In genomic region chr11:95010841-95011403, GRCm38 (mm10) we compare ENCODE assay signal across 12 mouse cellular contexts. TPM values are rescaled to one million over a fixed set of nuclear protein-coding genes. Genes with fewer than 3 reads are reported as not detected.
DNase-seq lines count a peak whose midpoint lies in the region; ATAC-seq and TF ChIP-seq lines count a peak whose summit lies in the region.
"Not testable (repeated sequence)": the region's sequence is repeated elsewhere in the genome, so short reads cannot be mapped to it uniquely, and the experiment has no call there.
"Had no signal": no experiment of that assay in that cellular context is flagged by ENCODE, and none has a peak within 500 bp of the region (broad histone marks: within the 10 kb centered on the region; RNA-seq: fewer than 3 reads in every experiment).

No protein-coding gene starts in this region.

- H3K4me3 ChIP-seq in C2C12 (ENCODE audit: insufficient read depth, poor library complexity, severe bottlenecking): peak overlapping the region; percentile 66
- peak overlapping the region; percentile 70 for H3K4me3 ChIP-seq in embryonic facial prominence, embryonic 15.5 days (replicated peaks)
- peak overlapping the region; percentile 90 for H3K4me3 ChIP-seq in forebrain, postnatal 0 days (ENCODE audit: low read depth, low read length)
- peak overlapping the region; percentile 72 for H3K4me3 ChIP-seq in hindbrain, embryonic 12.5 days
- H3K4me3 ChIP-seq in kidney, embryonic 16.5 days (ENCODE audit: low read length): peak overlapping the region; percentile 60
- peak overlapping the region; percentile 96 for H3K4me3 ChIP-seq in liver, embryonic 12.5 days
- H3K4me3 ChIP-seq in midbrain, embryonic 12.5 days: peak overlapping the region; percentile 85
- peak overlapping the region; percentile 96 for H3K4me3 ChIP-seq in neural tube, embryonic 15.5 days (replicated peaks)

- ATAC-seq in embryonic facial prominence, embryonic 15.5 days (ENCODE audit: insufficient number of reproducible peaks, low FRiP score, low TSS enrichment, low read depth); forebrain, postnatal 0 days; hindbrain, embryonic 12.5 days (ENCODE audit: low FRiP score); kidney, embryonic 16.5 days (ENCODE audit: low FRiP score, low TSS enrichment); liver, embryonic 12.5 days; midbrain, embryonic 12.5 days (ENCODE audit: low FRiP score, low read depth); neural tube, embryonic 15.5 days (ENCODE audit: low FRiP score): not testable (repeated sequence)

- WGBS in embryonic facial prominence, embryonic 15.5 days: 6% methylated on average over 4 of the region's 4 CpGs
- WGBS in forebrain, postnatal 0 days: 0% methylated on average over 4 of the region's 4 CpGs
- 8% methylated on average over 3 of the region's 4 CpGs for WGBS in hindbrain, embryonic 12.5 days
- WGBS in kidney, embryonic 16.5 days: 7% methylated on average over 4 of the region's 4 CpGs
- WGBS in liver, embryonic 12.5 days (ENCODE audit: insufficient replicate concordance): 5% methylated on average over 4 of the region's 4 CpGs
- WGBS in midbrain, embryonic 12.5 days: 2% methylated on average over 4 of the region's 4 CpGs
- 5% methylated on average over 4 of the region's 4 CpGs for WGBS in neural tube, embryonic 15.5 days

- H3K79me2 ChIP-seq in C2C12 (ENCODE audit: control insufficient read depth, insufficient read depth): peaks cover 21% of the 10 kb centered on the region

- peak overlapping the region; percentile 88 for H3K4me2 ChIP-seq in embryonic facial prominence, embryonic 15.5 days (replicated peaks)
- peak overlapping the region; percentile 71 for H3K4me2 ChIP-seq in forebrain, postnatal 0 days (ENCODE audit: low read depth)
- peak overlapping the region; percentile 77 for H3K4me2 ChIP-seq in hindbrain, embryonic 12.5 days (replicated peaks)
- peak overlapping the region; percentile 69 for H3K4me2 ChIP-seq in kidney, embryonic 16.5 days (replicated peaks; ENCODE audit: low read depth, low read length)
- peak overlapping the region; percentile 93 for H3K4me2 ChIP-seq in liver, embryonic 12.5 days
- H3K4me2 ChIP-seq in midbrain, embryonic 12.5 days (replicated peaks): peak overlapping the region; percentile 80
- peak overlapping the region; percentile 82 for H3K4me2 ChIP-seq in neural tube, embryonic 15.5 days

- H3K27me3 ChIP-seq in C2C12 (ENCODE audit: control insufficient read depth, insufficient read depth, insufficient read length); embryonic facial prominence, embryonic 15.5 days; forebrain, postnatal 0 days (ENCODE audit: insufficient read depth, low read length); hindbrain, embryonic 12.5 days; kidney, embryonic 16.5 days (ENCODE audit: insufficient read depth, low read length); liver, embryonic 12.5 days (replicated peaks); midbrain, embryonic 12.5 days; neural tube, embryonic 15.5 days (replicated peaks): not testable (repeated sequence)

- not testable (repeated sequence) for DNase-seq in forebrain, postnatal 0 days

- H3K4me1 ChIP-seq in embryonic facial prominence, embryonic 15.5 days: peaks cover 53% of the 10 kb centered on the region
- peaks cover 38% of the 10 kb centered on the region for H3K4me1 ChIP-seq in forebrain, postnatal 0 days (ENCODE audit: insufficient read depth)
- H3K4me1 ChIP-seq in hindbrain, embryonic 12.5 days: peaks cover 72% of the 10 kb centered on the region
- H3K4me1 ChIP-seq in kidney, embryonic 16.5 days (ENCODE audit: insufficient read depth, low read length): peaks cover 44% of the 10 kb centered on the region
- H3K4me1 ChIP-seq in liver, embryonic 12.5 days: peaks cover 78% of the 10 kb centered on the region
- H3K4me1 ChIP-seq in midbrain, embryonic 12.5 days: peaks cover 67% of the 10 kb centered on the region
- peaks cover 76% of the 10 kb centered on the region for H3K4me1 ChIP-seq in neural tube, embryonic 15.5 days

- TF ChIP-seq CTCF in C2C12 (IDR thresholded peaks at IDR 0.05; ENCODE audit: control insufficient read depth, insufficient read depth, insufficient read length); forebrain, postnatal 0 days (IDR thresholded peaks at IDR 0.05; ENCODE audit: low read depth): not testable (repeated sequence)

- 0 out of 2 replicates have a peak overlapping the region, but pooled peaks have one; percentile 24 for H3K9ac ChIP-seq in embryonic facial prominence, embryonic 15.5 days
- H3K9ac ChIP-seq in forebrain, postnatal 0 days: peak overlapping the region; percentile 98
- peak overlapping the region; percentile 95 for H3K9ac ChIP-seq in hindbrain, embryonic 12.5 days
- not testable (repeated sequence) for H3K9ac ChIP-seq in kidney, embryonic 16.5 days (replicated peaks; ENCODE audit: low read length)
- peak overlapping the region; percentile 99 for H3K9ac ChIP-seq in liver, embryonic 12.5 days
- peak overlapping the region; percentile 99 for H3K9ac ChIP-seq in midbrain, embryonic 12.5 days (replicated peaks)
- peak overlapping the region; percentile 96 for H3K9ac ChIP-seq in neural tube, embryonic 15.5 days (replicated peaks)

- H3K79me3 ChIP-seq in C2C12 (ENCODE audit: low read depth): not testable (repeated sequence)

- H3K27ac ChIP-seq in embryonic facial prominence, embryonic 15.5 days (replicated peaks); forebrain, postnatal 0 days (ENCODE audit: low read depth, low read length); kidney, embryonic 16.5 days (ENCODE audit: low read length): not testable (repeated sequence)
- peak overlapping the region; percentile 98 for H3K27ac ChIP-seq in hindbrain, embryonic 12.5 days
- peak overlapping the region; percentile 100 for H3K27ac ChIP-seq in liver, embryonic 12.5 days
- H3K27ac ChIP-seq in midbrain, embryonic 12.5 days (replicated peaks): peak overlapping the region; percentile 98
- peak overlapping the region; percentile 97; the same call in 1 of the 2 replicates for H3K27ac ChIP-seq in neural tube, embryonic 15.5 days (replicated peaks)

- H3K36me3 ChIP-seq in C2C12 (ENCODE audit: control insufficient read depth, insufficient read depth): peaks cover 19% of the 10 kb centered on the region
- not testable (repeated sequence) for H3K36me3 ChIP-seq in embryonic facial prominence, embryonic 15.5 days; kidney, embryonic 16.5 days (ENCODE audit: insufficient read depth, low read length)
- H3K36me3 ChIP-seq in forebrain, postnatal 0 days (ENCODE audit: insufficient read depth): peaks cover 14% of the 10 kb centered on the region
- H3K36me3 ChIP-seq in hindbrain, embryonic 12.5 days: peaks cover 22% of the 10 kb centered on the region
- H3K36me3 ChIP-seq in liver, embryonic 12.5 days: peaks cover 34% of the 10 kb centered on the region
- peaks cover 22% of the 10 kb centered on the region for H3K36me3 ChIP-seq in midbrain, embryonic 12.5 days
- H3K36me3 ChIP-seq in neural tube, embryonic 15.5 days: peaks cover 20% of the 10 kb centered on the region

- H3K9me3 ChIP-seq in embryonic facial prominence, embryonic 15.5 days (replicated peaks); forebrain, postnatal 0 days (ENCODE audit: low read length); hindbrain, embryonic 12.5 days (replicated peaks); kidney, embryonic 16.5 days (ENCODE audit: low read length); liver, embryonic 12.5 days (replicated peaks); midbrain, embryonic 12.5 days; neural tube, embryonic 15.5 days (replicated peaks): not testable (repeated sequence)

- peak overlapping the region; percentile 30 for H3ac ChIP-seq in C2C12 (ENCODE audit: control insufficient read depth, insufficient read length, low read depth)

RNA-seq across cellular contexts. Expression of gene Samd14, which starts 1.2 kb away (rescaled TPM):
- polyA plus RNA-seq in C2C12 (2012; fragmentation: generic; extraction: Trizol): 14.0 TPM
- polyA plus RNA-seq in embryonic facial prominence, embryonic 15.5 days (2015; fragmentation: Nextera tagmentation; extraction: Ambion mirVana): 29.7 and 33.9 TPM in 2 replicates
- total RNA-seq in forebrain, postnatal 0 days (2014; rRNA removed): 145 and 150 TPM in 2 replicates
- polyA plus RNA-seq in forebrain, postnatal 0 days (2015; fragmentation: Nextera tagmentation; extraction: Ambion mirVana): 113 and 130 TPM in 2 replicates
- polyA plus RNA-seq in hindbrain, embryonic 12.5 days (2016; fragmentation: Nextera tagmentation; extraction: Ambion mirVana): 94.6 and 106 TPM in 2 replicates
- 19.2 and 21.2 TPM in 2 replicates for polyA plus RNA-seq in kidney, embryonic 16.5 days (2015; fragmentation: Nextera tagmentation; extraction: Ambion mirVana)
- polyA plus RNA-seq in liver, embryonic 12.5 days (2016; fragmentation: Nextera tagmentation; extraction: Ambion mirVana): 53.8 and 56.7 TPM in 2 replicates
- 93.5 and 100 TPM in 2 replicates for polyA plus RNA-seq in midbrain, embryonic 12.5 days (2016; fragmentation: Nextera tagmentation; extraction: Ambion mirVana)
- 139 and 167 TPM in 2 replicates for polyA plus RNA-seq in neural tube, embryonic 15.5 days (2015; fragmentation: Nextera tagmentation; extraction: Ambion mirVana)

RNA-seq across cellular contexts. Expression of gene Ppp1r9b, which starts 20.1 kb away (rescaled TPM):
- 31.8 TPM for polyA plus RNA-seq in C2C12 (2012; fragmentation: generic; extraction: Trizol)
- polyA plus RNA-seq in embryonic facial prominence, embryonic 15.5 days (2015; fragmentation: Nextera tagmentation; extraction: Ambion mirVana): 11.0 and 12.8 TPM in 2 replicates
- 184 and 202 TPM in 2 replicates for total RNA-seq in forebrain, postnatal 0 days (2014; rRNA removed)
- 22.3 and 24.9 TPM in 2 replicates for polyA plus RNA-seq in forebrain, postnatal 0 days (2015; fragmentation: Nextera tagmentation; extraction: Ambion mirVana)
- 16.8 and 18.5 TPM in 2 replicates for polyA plus RNA-seq in hindbrain, embryonic 12.5 days (2016; fragmentation: Nextera tagmentation; extraction: Ambion mirVana)
- polyA plus RNA-seq in kidney, embryonic 16.5 days (2015; fragmentation: Nextera tagmentation; extraction: Ambion mirVana): 9.9 and 10.7 TPM in 2 replicates
- 13.4 and 14.1 TPM in 2 replicates for polyA plus RNA-seq in liver, embryonic 12.5 days (2016; fragmentation: Nextera tagmentation; extraction: Ambion mirVana)
- polyA plus RNA-seq in midbrain, embryonic 12.5 days (2016; fragmentation: Nextera tagmentation; extraction: Ambion mirVana): 15.7 and 17.7 TPM in 2 replicates
- polyA plus RNA-seq in neural tube, embryonic 15.5 days (2015; fragmentation: Nextera tagmentation; extraction: Ambion mirVana): 18.8 TPM in 2 replicates

RNA-seq across cellular contexts. Expression of gene Pdk2, which starts 30.2 kb away (rescaled TPM):
- polyA plus RNA-seq in C2C12 (2012; fragmentation: generic; extraction: Trizol): 1.8 TPM
- polyA plus RNA-seq in embryonic facial prominence, embryonic 15.5 days (2015; fragmentation: Nextera tagmentation; extraction: Ambion mirVana): 33.7 and 41.8 TPM in 2 replicates
- total RNA-seq in forebrain, postnatal 0 days (2014; rRNA removed): 6.9 and 10.2 TPM in 2 replicates
- 31.9 and 38.1 TPM in 2 replicates for polyA plus RNA-seq in forebrain, postnatal 0 days (2015; fragmentation: Nextera tagmentation; extraction: Ambion mirVana)
- polyA plus RNA-seq in hindbrain, embryonic 12.5 days (2016; fragmentation: Nextera tagmentation; extraction: Ambion mirVana): 22.5 and 25.6 TPM in 2 replicates
- polyA plus RNA-seq in kidney, embryonic 16.5 days (2015; fragmentation: Nextera tagmentation; extraction: Ambion mirVana): 72.3 and 85.2 TPM in 2 replicates
- polyA plus RNA-seq in liver, embryonic 12.5 days (2016; fragmentation: Nextera tagmentation; extraction: Ambion mirVana): 10.0 and 11.0 TPM in 2 replicates
- 19.1 and 22.7 TPM in 2 replicates for polyA plus RNA-seq in midbrain, embryonic 12.5 days (2016; fragmentation: Nextera tagmentation; extraction: Ambion mirVana)
- polyA plus RNA-seq in neural tube, embryonic 15.5 days (2015; fragmentation: Nextera tagmentation; extraction: Ambion mirVana): 24.9 and 27.1 TPM in 2 replicates

RNA-seq across cellular contexts. Expression of gene Sgca, which starts 34.8 kb away (rescaled TPM):
- polyA plus RNA-seq in C2C12 (2012; fragmentation: generic; extraction: Trizol): 5.3 TPM
- polyA plus RNA-seq in embryonic facial prominence, embryonic 15.5 days (2015; fragmentation: Nextera tagmentation; extraction: Ambion mirVana): 11.7 and 14.6 TPM in 2 replicates
- 0.15 TPM in 1 of 2 replicates, not detected in the other for total RNA-seq in forebrain, postnatal 0 days (2014; rRNA removed)
- 0.09 and 0.13 TPM in 2 replicates for polyA plus RNA-seq in forebrain, postnatal 0 days (2015; fragmentation: Nextera tagmentation; extraction: Ambion mirVana)
- polyA plus RNA-seq in hindbrain, embryonic 12.5 days (2016; fragmentation: Nextera tagmentation; extraction: Ambion mirVana): 0.43 and 1.5 TPM in 2 replicates
- 0.19 and 0.71 TPM in 2 replicates for polyA plus RNA-seq in kidney, embryonic 16.5 days (2015; fragmentation: Nextera tagmentation; extraction: Ambion mirVana)
- polyA plus RNA-seq in liver, embryonic 12.5 days (2016; fragmentation: Nextera tagmentation; extraction: Ambion mirVana): 0.17 TPM in 1 of 2 replicates, not detected in the other
- polyA plus RNA-seq in midbrain, embryonic 12.5 days (2016; fragmentation: Nextera tagmentation; extraction: Ambion mirVana): not detected in 2 replicates
- 0.77 and 1.4 TPM in 2 replicates for polyA plus RNA-seq in neural tube, embryonic 15.5 days (2015; fragmentation: Nextera tagmentation; extraction: Ambion mirVana)
- total RNA-seq: adrenal gland, postnatal 25 days; common myeloid progenitor, adult 5-6 weeks had no signal

RNA-seq across cellular contexts. Expression of gene Hils1, which starts 43.5 kb away (rescaled TPM):
- not detected for polyA plus RNA-seq in C2C12 (2012; fragmentation: generic; extraction: Trizol)
- polyA plus RNA-seq in embryonic facial prominence, embryonic 15.5 days (2015; fragmentation: Nextera tagmentation; extraction: Ambion mirVana): 0.25 TPM in 1 of 2 replicates, not detected in the other
- total RNA-seq in forebrain, postnatal 0 days (2014; rRNA removed): not detected in 2 replicates
- not detected in 2 replicates for polyA plus RNA-seq in forebrain, postnatal 0 days (2015; fragmentation: Nextera tagmentation; extraction: Ambion mirVana)
- polyA plus RNA-seq in hindbrain, embryonic 12.5 days (2016; fragmentation: Nextera tagmentation; extraction: Ambion mirVana): not detected in 2 replicates
- polyA plus RNA-seq in kidney, embryonic 16.5 days (2015; fragmentation: Nextera tagmentation; extraction: Ambion mirVana): not detected in 2 replicates
- polyA plus RNA-seq in liver, embryonic 12.5 days (2016; fragmentation: Nextera tagmentation; extraction: Ambion mirVana): not detected in 2 replicates
- not detected in 2 replicates for polyA plus RNA-seq in midbrain, embryonic 12.5 days (2016; fragmentation: Nextera tagmentation; extraction: Ambion mirVana)
- polyA plus RNA-seq in neural tube, embryonic 15.5 days (2015; fragmentation: Nextera tagmentation; extraction: Ambion mirVana): not detected in 2 replicates
- total RNA-seq: adrenal gland, postnatal 25 days; common myeloid progenitor, adult 5-6 weeks; left cerebral cortex, adult 8-10 months had no signal
- polyA plus RNA-seq: large intestine, adult 2 months had no signal
